Mouse (Mus musculus) hindbrain, embryonic 11.5 days (tissue): Measurements from ENCODE around the gene Casz1. TPM values are rescaled to one million over a fixed set of nuclear protein-coding genes. Genes with fewer than 3 reads are reported as not detected.

ENCODE experiments used
- ATAC-seq: fragments of 200-750 bp; cut with Nextera tagmentation; 2 replicates; pipeline ENCODE4 v1.8.0; 2017; ENCODE audit warnings: mild to moderate bottlenecking, moderate TSS enrichment, moderate library complexity; ENCODE audit not compliant: low FRiP score
- DNase-seq: peaks from one replicate; pipeline ENCODE4 v3.0.0-alpha.2; 2015; ENCODE audit warnings: low spot score
- H3K27ac ChIP-seq: fragments of 300-500 bp; sonication (generic); 2 replicates; pipeline ENCODE4 v1.5.1; 2014; ENCODE audit warnings: mild to moderate bottlenecking, low read depth, low read length
- H3K27me3 ChIP-seq: fragments of 300-500 bp; sonication (generic); 2 replicates; pipeline ENCODE4 v1.6.1; 2014; ENCODE audit warnings: mild to moderate bottlenecking, low read length, moderate library complexity, mixed read lengths; ENCODE audit not compliant: control insufficient read depth, insufficient read depth
- H3K36me3 ChIP-seq: fragments of 300-500 bp; sonication (generic); 2 replicates; pipeline ENCODE4 v1.6.1; 2014; ENCODE audit warnings: mild to moderate bottlenecking, low read length, moderate library complexity, mixed read lengths; ENCODE audit not compliant: control insufficient read depth, insufficient read depth
- H3K4me1 ChIP-seq: fragments of 300-500 bp; sonication (generic); replicated peaks from 2 replicates; pipeline ENCODE4 v1.6.1; 2014; ENCODE audit warnings: low read length, mixed read lengths; ENCODE audit not compliant: control insufficient read depth, insufficient read depth
- H3K4me2 ChIP-seq: fragments of 300-500 bp; sonication (generic); replicated peaks from 2 replicates; pipeline ENCODE4 v1.6.1; 2014; ENCODE audit warnings: mild to moderate bottlenecking, low read depth, low read length
- H3K4me3 ChIP-seq: fragments of 300-500 bp; sonication (generic); 2 replicates; pipeline ENCODE4 v1.5.1; 2014; ENCODE audit warnings: low read depth, low read length
- H3K9ac ChIP-seq: fragments of 300-500 bp; sonication (generic); 2 replicates; pipeline ENCODE4 v1.6.1; 2014; ENCODE audit warnings: low read depth, low read length
- H3K9me3 ChIP-seq: fragments of 300-500 bp; sonication (generic); 2 replicates; pipeline ENCODE4 v1.6.1; 2016; ENCODE audit warnings: low read length; ENCODE audit not compliant: control insufficient read depth
- WGBS: fragments of 180-500 bp; shearing (Covaris S2); extraction: QIAGEN DNeasy Blood & Tissue Kit; methylation state at CpG from one replicate; pipeline ENCODE4 v1.1.7; 2014; 5-methylcytosine and 5-hydroxymethylcytosine counted together
- polyA plus RNA-seq: library from polyadenylated mRNA; unstranded; fragments of >200 nt; fragmentation: Nextera tagmentation; extraction: Ambion mirVana; gene quantifications from 2 replicates; pipeline ENCODE4 v1.2.1, GENCODE M21; 2014

Casz1 gene
- polyA plus RNA-seq, 1 experiment from 2014 or later: 7.8 TPM

GRCm38 (mm10) chr4:148846724-148847123 lies 42.5 kb downstream of the Casz1 start:
- no peak overlapping the region for H3K9ac ChIP-seq
- ATAC-seq: no peak
- no peak overlapping the region for H3K4me2 ChIP-seq
- H3K27me3 ChIP-seq: peaks cover 9% of the 10 kb centered on the region; the same call in 1 of the 2 replicates
- H3K4me3 ChIP-seq: no peak overlapping the region
- H3K36me3 ChIP-seq: no peaks in the 10 kb centered on the region
- no peak for DNase-seq
- H3K9me3 ChIP-seq: no peaks in the 10 kb centered on the region
- no peak overlapping the region for H3K27ac ChIP-seq
- 60% methylated on average over 11 of the region's 11 CpGs for WGBS
- H3K4me1 ChIP-seq: no peaks in the 10 kb centered on the region

- H3K27me3 ChIP-seq: peaks cover 9% of the 10 kb centered on the region; the same call in 1 of the 2 replicates
- H3K4me1 ChIP-seq: no peaks in the 10 kb centered on the region
- no peaks in the 10 kb centered on the region for H3K36me3 ChIP-seq
- no peak overlapping the region for H3K27ac ChIP-seq
- 83% methylated on average over 9 of the region's 9 CpGs for WGBS
- no peak overlapping the region for H3K4me3 ChIP-seq
- ATAC-seq (no peak), DNase-seq (no peak)
- H3K4me2 ChIP-seq: no peak overlapping the region
- no peak overlapping the region for H3K9ac ChIP-seq
- H3K9me3 ChIP-seq: no peaks in the 10 kb centered on the region
Observed at GRCm38 (mm10) chr4:148847636-148848035, 43.4 kb downstream of the Casz1 start.

- WGBS: 80% methylated on average over 6 of the region's 6 CpGs
- Histone ChIP-seq H3K4me1 (no peaks in the 10 kb centered on the region), H3K27ac (no peak overlapping the region), H3K36me3 (no peaks in the 10 kb centered on the region), H3K9ac (no peak overlapping the region), H3K9me3 (no peaks in the 10 kb centered on the region), H3K27me3 (peaks cover 12% of the 10 kb centered on the region), H3K4me3 (no peak overlapping the region), H3K4me2 (no peak overlapping the region)
- DNase-seq: no peak
- ATAC-seq: no peak
Observed at GRCm38 (mm10) chr4:148849437-148849836, 45.2 kb downstream of the Casz1 start.

GRCm38 (mm10) chr4:148853057-148853456 lies 48.8 kb downstream of the Casz1 start:
- no peaks in the 10 kb centered on the region for H3K9me3 ChIP-seq
- peaks cover 10% of the 10 kb centered on the region for H3K4me1 ChIP-seq
- H3K4me3 ChIP-seq: no peak overlapping the region
- no peak overlapping the region for H3K4me2 ChIP-seq
- no peak for ATAC-seq
- no peaks in the 10 kb centered on the region for H3K36me3 ChIP-seq
- no peak for DNase-seq
- H3K9ac ChIP-seq: no peak overlapping the region
- H3K27ac ChIP-seq: no peak overlapping the region
- 81% methylated on average over 4 of the region's 4 CpGs for WGBS
- peaks cover 31% of the 10 kb centered on the region for H3K27me3 ChIP-seq

- no peak for DNase-seq
- peaks cover 38% of the 10 kb centered on the region for H3K27me3 ChIP-seq
- no peak overlapping the region for H3K27ac ChIP-seq
- no peaks in the 10 kb centered on the region for H3K36me3 ChIP-seq
- H3K9ac ChIP-seq: no peak overlapping the region
- no peaks in the 10 kb centered on the region for H3K9me3 ChIP-seq
- no peak overlapping the region for H3K4me3 ChIP-seq
- ATAC-seq: no peak
- no peak overlapping the region for H3K4me2 ChIP-seq
- WGBS: 34% methylated on average over 2 of the region's 2 CpGs
- H3K4me1 ChIP-seq: peaks cover 12% of the 10 kb centered on the region
Observed at GRCm38 (mm10) chr4:148854093-148854492, 49.9 kb downstream of the Casz1 start.

GRCm38 (mm10) chr4:148855527-148855926 lies 51.3 kb downstream of the Casz1 start:
- 82% methylated on average over 5 of the region's 5 CpGs for WGBS

GRCm38 (mm10) chr4:148856216-148856615 lies 52.0 kb downstream of the Casz1 start:
- WGBS: 81% methylated on average over 4 of the region's 4 CpGs
- Histone ChIP-seq H3K27me3 (peaks cover 50% of the 10 kb centered on the region), H3K36me3 (no peaks in the 10 kb centered on the region), H3K27ac (no peak overlapping the region), H3K9me3 (no peaks in the 10 kb centered on the region), H3K4me3 (no peak overlapping the region), H3K9ac (no peak overlapping the region), H3K4me1 (peaks cover 21% of the 10 kb centered on the region), H3K4me2 (no peak overlapping the region)
- ATAC-seq (no peak), DNase-seq (no peak)

More at GRCm38 (mm10) chr4:148855527-148855926, 51.3 kb downstream of the Casz1 start:
- no peak overlapping the region for H3K27ac ChIP-seq
- no peak for DNase-seq
- H3K4me2 ChIP-seq: no peak overlapping the region
- H3K9me3 ChIP-seq: no peaks in the 10 kb centered on the region
- H3K4me3 ChIP-seq: no peak overlapping the region
- ATAC-seq: no peak
- H3K27me3 ChIP-seq: peaks cover 48% of the 10 kb centered on the region
- H3K36me3 ChIP-seq: no peaks in the 10 kb centered on the region
- H3K9ac ChIP-seq: no peak overlapping the region
- peaks cover 21% of the 10 kb centered on the region for H3K4me1 ChIP-seq

- H3K9me3 ChIP-seq: no peaks in the 10 kb centered on the region
- H3K4me3 ChIP-seq: no peak overlapping the region
- no peak overlapping the region; the same call in 1 of the 2 replicates for H3K27ac ChIP-seq
- ATAC-seq (no peak), DNase-seq (no peak)
- no peak overlapping the region for H3K4me2 ChIP-seq
- peaks cover 25% of the 10 kb centered on the region for H3K4me1 ChIP-seq
- peaks cover 61% of the 10 kb centered on the region for H3K27me3 ChIP-seq
- H3K9ac ChIP-seq: no peak overlapping the region
- H3K36me3 ChIP-seq: no peaks in the 10 kb centered on the region
- 74% methylated on average over 13 of the region's 13 CpGs for WGBS
Observed at GRCm38 (mm10) chr4:148857398-148858084, 53.3 kb downstream of the Casz1 start.

GRCm38 (mm10) chr4:148858194-148858593 lies 54.0 kb downstream of the Casz1 start:
- no peaks in the 10 kb centered on the region for H3K36me3 ChIP-seq
- DNase-seq: no peak
- H3K27me3 ChIP-seq: peaks cover 64% of the 10 kb centered on the region
- no peak overlapping the region for H3K4me2 ChIP-seq
- H3K4me1 ChIP-seq: peaks cover 25% of the 10 kb centered on the region
- ATAC-seq: no peak
- no peaks in the 10 kb centered on the region for H3K9me3 ChIP-seq
- H3K9ac ChIP-seq: no peak overlapping the region
- WGBS: 32% methylated on average over 7 of the region's 7 CpGs
- no peak overlapping the region for H3K27ac ChIP-seq
- no peak overlapping the region for H3K4me3 ChIP-seq
